Mouse (Mus musculus) right cerebral cortex, postnatal 25 days (tissue): Measurements from ENCODE around the gene Ppia.
"Not testable (repeated sequence)": the region's sequence is repeated elsewhere in the genome, so short reads cannot be mapped to it uniquely, and the experiment has no call there.

Experiments
- DNase-seq: peaks from one replicate; pipeline ENCODE4 v3.0.0; 2022

Gene Ppia

GRCm38 (mm10) chr11:6443102-6443501 is 27.9 kb downstream of the Ppia start:
- DNase-seq, result no peak

- no peak for DNase-seq
These were observed 28.5 kb downstream of the Ppia start for GRCm38 (mm10) chr11:6443727-6444076.

DNA sequence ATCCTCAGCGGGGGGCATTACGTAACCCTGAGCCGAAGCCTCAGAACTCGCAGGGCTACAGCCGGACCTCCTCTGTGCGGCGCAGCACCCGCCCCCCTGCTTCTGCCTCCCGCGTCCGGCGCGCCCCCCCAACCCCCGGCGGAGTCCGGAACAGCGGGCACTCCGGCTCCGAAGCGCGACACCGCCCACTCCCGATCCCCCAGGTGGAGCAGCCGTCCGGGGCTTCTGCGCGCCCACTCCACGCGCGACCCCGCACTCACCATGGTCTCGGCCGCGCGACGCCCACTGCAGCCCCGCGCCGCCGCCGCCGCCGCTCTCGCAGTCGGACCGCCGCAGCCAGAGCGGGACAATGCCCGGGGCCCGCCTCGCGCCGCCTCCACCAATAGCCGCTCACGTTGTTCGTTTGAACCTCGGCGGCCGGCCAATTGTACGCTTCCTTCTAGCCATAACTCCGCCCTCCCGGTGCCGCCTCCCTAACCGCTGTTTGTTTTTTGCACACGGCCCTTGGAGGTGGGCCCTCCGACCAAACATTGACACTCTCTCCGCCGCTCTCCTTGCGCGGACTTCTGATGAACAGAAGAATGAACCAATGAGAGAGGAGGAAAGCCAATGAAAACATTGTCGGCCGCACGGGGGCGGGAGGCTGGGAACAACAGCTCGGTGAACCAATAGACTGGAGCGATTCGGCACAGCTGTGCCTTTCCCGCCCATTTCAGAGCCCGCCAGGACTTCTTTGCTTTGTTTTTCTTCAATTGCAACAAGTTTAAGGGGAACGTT is 29.0 kb downstream of the Ppia start, which contains the start of gene H2afv:
Gene H2afv (minus strand): TSS at position 367 of the 777 bp plus-strand sequence.
- DNase-seq, result peak; percentile 99

GRCm38 (mm10) chr11:6445441-6445840 is 30.2 kb downstream of the Ppia start:
- no peak for DNase-seq

DNA sequence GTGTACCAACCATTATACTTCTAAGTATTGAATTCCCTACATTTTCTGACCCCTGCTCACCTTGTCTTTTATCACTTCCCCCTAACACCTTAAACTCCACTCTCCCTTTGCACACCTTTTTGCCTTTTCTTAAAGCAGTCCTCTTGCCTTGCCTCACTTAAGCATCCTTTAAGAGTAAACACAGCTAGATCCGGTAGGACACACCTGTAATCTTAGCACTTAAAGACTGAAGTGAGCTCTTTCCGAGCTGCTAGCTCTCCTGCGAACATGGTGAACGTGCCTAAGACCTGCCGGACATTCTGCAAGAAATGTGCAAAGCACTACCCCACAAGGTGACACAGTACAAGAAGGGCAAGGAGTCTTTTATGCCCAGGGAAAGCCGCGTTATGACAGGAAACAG is 30.7 kb downstream of the Ppia start:
- no peak for DNase-seq

GRCm38 (mm10) chr11:6447493-6447892 is 32.2 kb downstream of the Ppia start:
- no peak for DNase-seq

DNA sequence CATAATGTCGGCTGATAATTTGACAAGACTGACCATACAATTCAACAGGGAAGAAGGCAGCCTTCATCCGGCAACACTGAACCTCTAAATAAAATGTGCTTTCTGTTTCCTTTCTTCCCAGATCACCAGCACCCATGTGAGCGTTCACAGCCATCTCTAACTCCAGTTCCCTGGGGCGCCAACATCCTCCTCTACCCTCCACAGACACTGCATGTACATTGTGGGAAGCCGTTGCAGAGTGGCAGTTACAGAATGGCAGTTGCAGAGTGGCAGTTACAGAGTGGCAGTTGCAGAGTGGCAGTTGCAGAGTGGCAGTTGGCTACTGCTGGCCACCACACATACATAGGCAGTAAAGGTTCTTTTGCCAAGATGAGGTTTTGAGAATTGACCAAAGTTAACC is 32.9 kb downstream of the Ppia start:
- not testable (repeated sequence) for DNase-seq

DNA sequence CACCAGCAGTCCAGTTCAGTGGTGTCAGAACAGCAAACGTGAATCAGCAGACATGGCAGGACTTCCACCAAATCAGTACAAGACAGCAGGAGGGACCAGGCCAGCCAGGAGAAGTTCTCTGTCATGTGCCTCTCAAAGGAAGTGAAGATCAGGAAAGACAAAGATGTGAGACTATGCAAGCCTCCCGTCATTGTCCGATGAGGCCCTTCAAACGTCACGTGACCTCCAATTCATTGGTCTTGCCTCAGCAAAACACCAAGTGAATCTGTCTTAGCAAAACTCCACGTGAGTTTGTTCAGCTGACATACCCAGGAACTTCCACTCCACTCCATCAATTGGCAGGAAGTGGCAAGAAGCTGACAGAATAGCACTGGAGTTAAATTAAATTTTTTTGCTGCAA is 40.8 kb downstream of the Ppia start:
- no peak for DNase-seq

DNA sequence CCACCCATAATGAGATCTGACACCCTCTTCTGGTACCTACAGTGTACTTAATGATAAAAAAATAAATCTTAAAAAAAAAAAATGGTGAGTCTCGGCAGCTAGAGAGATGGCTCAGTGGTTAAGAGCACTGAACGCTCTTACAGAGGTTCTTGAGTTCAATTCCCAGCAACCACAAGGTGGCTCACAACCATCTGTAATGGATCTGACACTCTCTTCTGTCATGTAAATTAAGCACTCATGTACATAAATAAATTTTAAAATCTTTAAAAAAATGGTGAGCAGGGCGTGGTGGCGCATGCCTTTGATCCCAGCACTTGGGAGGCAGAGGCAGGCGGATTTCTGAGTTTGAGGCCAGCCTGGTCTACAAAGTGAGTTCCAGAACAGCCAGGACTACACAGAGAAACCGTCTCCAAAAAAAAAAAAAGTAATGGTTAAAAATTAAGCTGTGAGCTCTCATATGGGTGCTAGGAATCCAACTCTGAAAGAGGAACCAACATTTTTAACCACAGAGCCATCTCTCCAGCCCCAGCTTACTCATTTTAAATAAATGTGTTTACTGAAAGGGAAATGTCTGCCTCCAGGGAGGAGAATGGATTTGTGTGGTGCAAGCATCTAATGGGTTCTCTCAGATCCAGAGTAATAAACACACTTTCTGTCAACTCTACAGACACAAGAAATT is 48.1 kb downstream of the Ppia start:
- no peak for DNase-seq

- peak; percentile 35 for DNase-seq
These were observed 49.9 kb downstream of the Ppia start for GRCm38 (mm10) chr11:6465122-6465521.

DNA sequence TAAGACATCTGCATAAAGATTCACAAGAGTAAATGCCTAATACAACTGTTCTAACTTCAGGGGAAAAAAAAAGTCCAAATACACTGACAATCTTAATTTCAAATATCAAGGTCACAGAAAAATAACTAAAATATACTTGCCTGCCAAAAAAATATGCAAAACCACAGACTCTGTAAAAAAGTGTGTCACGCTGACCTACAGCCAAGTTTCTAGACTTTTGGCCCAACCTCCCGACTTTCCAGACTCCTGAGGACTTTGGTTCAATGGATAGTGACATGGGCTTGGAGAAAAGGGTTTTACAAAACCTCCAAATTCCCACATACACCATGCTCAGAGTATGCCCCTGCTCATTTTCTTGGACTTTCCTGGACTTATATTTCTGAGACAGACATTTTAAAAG is 53.3 kb downstream of the Ppia start:
- DNase-seq, result no peak
